In genomic region chr16:31290751-31291365, GRCm38 (mm10) we compare ENCODE assay signal across 10 mouse cellular contexts. TPM values are rescaled to one million over a fixed set of nuclear protein-coding genes. Genes with fewer than 3 reads are reported as not detected.
DNase-seq lines count a peak whose midpoint lies in the region; ATAC-seq and TF ChIP-seq lines count a peak whose summit lies in the region.
"Had no signal": no experiment of that assay in that cellular context is flagged by ENCODE, and none has a peak within 500 bp of the region (broad histone marks: within the 10 kb centered on the region; RNA-seq: fewer than 3 reads in every experiment).

No protein-coding gene starts in this region.

- H3K9ac ChIP-seq in forebrain, embryonic 12.5 days, result no peak overlapping the region

- no peaks in the 10 kb centered on the region for H3K9me3 ChIP-seq in forebrain, embryonic 12.5 days
- H3K9me3 ChIP-seq: G1E had no signal

- no peaks in the 10 kb centered on the region; the same call in 1 of the 2 replicates for H3K4me1 ChIP-seq in kidney, adult 2 months (ENCODE audit: control insufficient read depth, insufficient read depth, low read length)
- H3K4me1 ChIP-seq in forebrain, embryonic 12.5 days, result no peaks in the 10 kb centered on the region

- no peak for TF ChIP-seq POLR2A in kidney, adult 2 months (IDR thresholded peaks at IDR 0.05; ENCODE audit: low read depth, low read length)

- no peaks in the 10 kb centered on the region for H3K27me3 ChIP-seq in kidney, adult 2 months (replicated peaks; ENCODE audit: control insufficient read depth, insufficient read depth, low read length)
- no peaks in the 10 kb centered on the region for H3K27me3 ChIP-seq in forebrain, embryonic 12.5 days

- no peak overlapping the region for H3K4me3 ChIP-seq in layer of hippocampus, adult 2 months
- H3K4me3 ChIP-seq in kidney, adult 2 months (ENCODE audit: insufficient read depth, low read depth, low read length), result no peak overlapping the region
- H3K4me3 ChIP-seq in forebrain, embryonic 12.5 days (replicated peaks), result no peak overlapping the region

- H3K27ac ChIP-seq in layer of hippocampus, adult 2 months, result peak overlapping the region; percentile 59
- H3K27ac ChIP-seq in kidney, adult 2 months (ENCODE audit: insufficient read depth, low read depth, low read length), result peak overlapping the region; percentile 93
- H3K27ac ChIP-seq in forebrain, embryonic 12.5 days, result no peak overlapping the region

- no peaks in the 10 kb centered on the region for H3K36me3 ChIP-seq in kidney, adult 2 months (ENCODE audit: control insufficient read depth, insufficient read depth, low read length)
- H3K36me3 ChIP-seq in forebrain, embryonic 12.5 days (replicated peaks), result no peaks in the 10 kb centered on the region
- H3K36me3 ChIP-seq: G1E had no signal

- 70% methylated on average over 7 of the region's 7 CpGs for WGBS in kidney, adult 2 months
- 83% methylated on average over 7 of the region's 7 CpGs for WGBS in forebrain, embryonic 12.5 days

- H3K4me2 ChIP-seq in forebrain, embryonic 12.5 days, result no peak overlapping the region

- no peak for TF ChIP-seq CTCF in layer of hippocampus, adult 2 months (conservative IDR thresholded peaks at IDR 0.05)
- TF ChIP-seq CTCF in kidney, adult 2 months (conservative IDR thresholded peaks at IDR 0.05; ENCODE audit: insufficient read depth, insufficient read length, low read depth, low read length), result no peak

- peak; percentile 28 for ATAC-seq in neutrophil, adult 5-6 weeks (ENCODE audit: extremely low read depth, insufficient number of reproducible peaks, low FRiP score, poor library complexity, severe bottlenecking)
- ATAC-seq in forebrain, embryonic 12.5 days (ENCODE audit: low FRiP score), result no peak
- ATAC-seq in erythroblast, adult 5-6 weeks (replicated peaks; ENCODE audit: low FRiP score, poor library complexity, severe bottlenecking), result no peak

- intact Hi-C loops in gastrocnemius, postnatal 14 days (cut with DNase I; ENCODE audit: low total_unique reads), result no loop called here

- no peak for DNase-seq in layer of hippocampus, adult 2 months (ENCODE audit: low spot score in 2 of 2)
- no peak for DNase-seq in layer of hippocampus, adult 11-12 months (ENCODE audit: low spot score)
- DNase-seq in gastrocnemius, postnatal 14 days, result peak; percentile 29
- peak; percentile 76 for DNase-seq in kidney, adult 2 months
- DNase-seq in adipocyte (ENCODE audit: low spot score), result no peak
- DNase-seq: thymus, postnatal 4 days had no signal

RNA-seq across cellular contexts. Expression of gene Ppp1r2, which starts 15.8 kb away (rescaled TPM):
- total RNA-seq in layer of hippocampus, adult 2 months (2021), result 10 to 100 TPM; 93.3 to 98.1 TPM
- total RNA-seq in gastrocnemius, postnatal 14 days (2021), result 10 to 100 TPM; 71.6 to 76.0 TPM
- 30.4 and 33.5 TPM in 2 replicates for polyA plus RNA-seq in kidney, adult 2 months (2012; rRNA removed)
- 151 and 167 TPM in 2 replicates for total RNA-seq in neutrophil, adult 5-6 weeks (2017)
- polyA plus RNA-seq in forebrain, embryonic 12.5 days (2016; fragmentation: Nextera tagmentation; extraction: Ambion mirVana), result 95.4 and 95.5 TPM in 2 replicates
- total RNA-seq in erythroblast, adult 5-6 weeks (2015; ENCODE audit: low replicate concordance), result 19.4 and 37.4 TPM in 2 replicates
- 13.5 and 18.0 TPM in 2 replicates for total RNA-seq in erythroblast, adult 5-6 weeks (2017; ENCODE audit: low replicate concordance)

RNA-seq across cellular contexts. Expression of gene Apod, which starts 23.8 kb away (rescaled TPM):
- 100 to 1,000 TPM; 107 to 123 TPM for total RNA-seq in layer of hippocampus, adult 2 months (2021)
- 10 to 100 TPM; 11.1 to 24.4 TPM for total RNA-seq in gastrocnemius, postnatal 14 days (2021)
- polyA plus RNA-seq in kidney, adult 2 months (2012; rRNA removed), result 1.4 and 2.5 TPM in 2 replicates
- total RNA-seq in neutrophil, adult 5-6 weeks (2017), result 1.9 TPM in 1 of 2 replicates, not detected in the other
- 28.3 and 41.7 TPM in 2 replicates for polyA plus RNA-seq in forebrain, embryonic 12.5 days (2016; fragmentation: Nextera tagmentation; extraction: Ambion mirVana)
- total RNA-seq in erythroblast, adult 5-6 weeks (2015; ENCODE audit: low replicate concordance), result not detected in 2 replicates
- total RNA-seq in erythroblast, adult 5-6 weeks (2017; ENCODE audit: low replicate concordance), result not detected in 2 replicates
- total RNA-seq: G1E had no signal
- polyA plus RNA-seq: G1E had no signal

Comparison
In these comparisons a context has a peak if more than half of its experiments do, and no peak if none do; other contexts are left out.
1. DNase-seq: peak in gastrocnemius, postnatal 14 days (single experiment) and kidney, adult 2 months (single experiment); none in layer of hippocampus, adult 2 months (0 of 2), layer of hippocampus, adult 11-12 months (single experiment) and adipocyte (single experiment).
2. RNA of gene Apod, which starts 23.8 kb away (total RNA-seq): 107 to 123 TPM in layer of hippocampus, adult 2 months; 11.1 to 24.4 TPM in gastrocnemius, postnatal 14 days, 1.9 TPM in neutrophil, adult 5-6 weeks and not detected in erythroblast, adult 5-6 weeks; every median in the first group is over 4 times any median in the second.